Mouse (Mus musculus): ENCODE results near the gene Def6. TPM values are rescaled to one million over a fixed set of nuclear protein-coding genes. Genes with fewer than 3 reads are reported as not detected.

Def6 gene
- total RNA-seq, 1 experiment: 17.6 TPM

- peaks cover 3 to 45% of the 10 kb centered on the region in 2 experiments; a peak in 3 of 4 replicates for H3K4me1 ChIP-seq (ENCODE audit: control insufficient read depth in 2 of 2, insufficient read depth in 2 of 2, low read length in 2 of 2, poor library complexity in 1 of 2)
- no peak overlapping the region for H3K27ac ChIP-seq (ENCODE audit: insufficient read depth, low read depth, low read length, poor library complexity, severe bottlenecking)
- no peak overlapping the region for H3K4me3 ChIP-seq (ENCODE audit: insufficient read depth in 1 of 2, low read depth in 1 of 2, low read length in 2 of 2, poor library complexity in 1 of 2, severe bottlenecking in 1 of 2)
- TF ChIP-seq MAFK (IDR thresholded peaks at IDR 0.05; ENCODE audit: insufficient read depth, low read depth, low read length) (no peak), HCFC1 (IDR thresholded peaks at IDR 0.05; ENCODE audit: borderline replicate concordance, insufficient read depth, low read length) (no peak), CHD2 (IDR thresholded peaks at IDR 0.05; ENCODE audit: low read depth, low read length) (no peak), ZC3H11A (IDR thresholded peaks at IDR 0.05; ENCODE audit: borderline replicate concordance, low read depth, low read length) (no peak), ZNF384 (IDR thresholded peaks at IDR 0.05; ENCODE audit: low read depth, low read length) (no peak)
- no peak for DNase-seq (ENCODE audit: low read depth, low spot score)
- in situ Hi-C loops (cut with MboI; ENCODE audit: low sequenced_read_pairs in 2 of 2, unreplicated experiment in 2 of 2): no loop called here
- H3K9ac ChIP-seq (ENCODE audit: insufficient read depth, low read depth, low read length, poor library complexity, severe bottlenecking): no peak overlapping the region
- H3K9me3 ChIP-seq (ENCODE audit: control insufficient read depth, insufficient read depth, low read depth, low read length): no peaks in the 10 kb centered on the region
- H3K36me3 ChIP-seq (ENCODE audit: control insufficient read depth, insufficient read depth, low read length, poor library complexity, severe bottlenecking): no peaks in the 10 kb centered on the region
Measured at GRCm38 (mm10) chr17:28261795-28262194, 54.2 kb downstream of the Def6 start.

GRCm38 (mm10) chr17:28263181-28263894 is 55.8 kb downstream of the Def6 start:
- in situ Hi-C loops (cut with MboI; ENCODE audit: low sequenced_read_pairs in 2 of 2, unreplicated experiment in 2 of 2): no loop called here
- Histone ChIP-seq H3K4me3 (ENCODE audit: insufficient read depth in 1 of 2, low read depth in 1 of 2, low read length in 2 of 2, poor library complexity in 1 of 2, severe bottlenecking in 1 of 2) (no peak overlapping the region), H3K36me3 (ENCODE audit: control insufficient read depth, insufficient read depth, low read length, poor library complexity, severe bottlenecking) (no peaks in the 10 kb centered on the region), H3K27ac (ENCODE audit: insufficient read depth, low read depth, low read length, poor library complexity, severe bottlenecking) (no peak overlapping the region), H3K9ac (ENCODE audit: insufficient read depth, low read depth, low read length, poor library complexity, severe bottlenecking) (no peak overlapping the region), H3K4me1 (ENCODE audit: control insufficient read depth in 2 of 2, insufficient read depth in 2 of 2, low read length in 2 of 2, poor library complexity in 1 of 2) (peaks cover 2 to 37% of the 10 kb centered on the region in 2 experiments; a peak in 2 of 4 replicates), H3K9me3 (ENCODE audit: control insufficient read depth, insufficient read depth, low read depth, low read length) (no peaks in the 10 kb centered on the region)
- TF ChIP-seq MAFK (IDR thresholded peaks at IDR 0.05; ENCODE audit: insufficient read depth, low read depth, low read length) (no peak), HCFC1 (IDR thresholded peaks at IDR 0.05; ENCODE audit: borderline replicate concordance, insufficient read depth, low read length) (no peak), ZNF384 (IDR thresholded peaks at IDR 0.05; ENCODE audit: low read depth, low read length) (no peak), CHD2 (IDR thresholded peaks at IDR 0.05; ENCODE audit: low read depth, low read length) (no peak), ZC3H11A (IDR thresholded peaks at IDR 0.05; ENCODE audit: borderline replicate concordance, low read depth, low read length) (no peak)
- no peak for DNase-seq (ENCODE audit: low read depth, low spot score)

- H3K9me3 ChIP-seq (ENCODE audit: control insufficient read depth, insufficient read depth, low read depth, low read length): no peaks in the 10 kb centered on the region
- no peak overlapping the region for H3K4me3 ChIP-seq (ENCODE audit: insufficient read depth in 1 of 2, low read depth in 1 of 2, low read length in 2 of 2, poor library complexity in 1 of 2, severe bottlenecking in 1 of 2)
- H3K4me1 ChIP-seq (ENCODE audit: control insufficient read depth in 2 of 2, insufficient read depth in 2 of 2, low read length in 2 of 2, poor library complexity in 1 of 2): peaks cover 2 to 44% of the 10 kb centered on the region in 2 experiments; a peak in 2 of 4 replicates
- peak overlapping the region; percentile 35; the same call in 1 of the 2 replicates for H3K27ac ChIP-seq (ENCODE audit: insufficient read depth, low read depth, low read length, poor library complexity, severe bottlenecking)
- in situ Hi-C loops (cut with MboI; ENCODE audit: low sequenced_read_pairs in 2 of 2, unreplicated experiment in 2 of 2): no loop called here
- DNase-seq (ENCODE audit: low read depth, low spot score): no peak
- H3K9ac ChIP-seq (ENCODE audit: insufficient read depth, low read depth, low read length, poor library complexity, severe bottlenecking): no peak overlapping the region
- H3K36me3 ChIP-seq (ENCODE audit: control insufficient read depth, insufficient read depth, low read length, poor library complexity, severe bottlenecking): no peaks in the 10 kb centered on the region
- no peak for TF ChIP-seq ZC3H11A (IDR thresholded peaks at IDR 0.05; ENCODE audit: borderline replicate concordance, low read depth, low read length)
Measured at GRCm38 (mm10) chr17:28267251-28267650, 59.7 kb downstream of the Def6 start.

GRCm38 (mm10) chr17:28270165-28270564 is 62.6 kb downstream of the Def6 start:
- H3K36me3 ChIP-seq (ENCODE audit: control insufficient read depth, insufficient read depth, low read length, poor library complexity, severe bottlenecking): no peaks in the 10 kb centered on the region
- H3K9me3 ChIP-seq (ENCODE audit: control insufficient read depth, insufficient read depth, low read depth, low read length): no peaks in the 10 kb centered on the region
- H3K4me1 ChIP-seq (ENCODE audit: control insufficient read depth in 2 of 2, insufficient read depth in 2 of 2, low read length in 2 of 2, poor library complexity in 1 of 2): peaks cover 0 to 33% of the 10 kb centered on the region in 2 experiments; a peak in 2 of 4 replicates
- no peak for TF ChIP-seq HCFC1 (IDR thresholded peaks at IDR 0.05; ENCODE audit: borderline replicate concordance, insufficient read depth, low read length)
- no peak for TF ChIP-seq MAFK (IDR thresholded peaks at IDR 0.05; ENCODE audit: insufficient read depth, low read depth, low read length)
- TF ChIP-seq ZNF384 (IDR thresholded peaks at IDR 0.05; ENCODE audit: low read depth, low read length): no peak
- TF ChIP-seq ZC3H11A (IDR thresholded peaks at IDR 0.05; ENCODE audit: borderline replicate concordance, low read depth, low read length): no peak
- TF ChIP-seq CHD2 (IDR thresholded peaks at IDR 0.05; ENCODE audit: low read depth, low read length): no peak
- DNase-seq (ENCODE audit: low read depth, low spot score): no peak
- H3K4me3 ChIP-seq (ENCODE audit: insufficient read depth in 1 of 2, low read depth in 1 of 2, low read length in 2 of 2, poor library complexity in 1 of 2, severe bottlenecking in 1 of 2): no peak overlapping the region; a peak in 1 of 4 replicates
- no peak overlapping the region for H3K27ac ChIP-seq (ENCODE audit: insufficient read depth, low read depth, low read length, poor library complexity, severe bottlenecking)
- no peak overlapping the region; the same call in 1 of the 2 replicates for H3K9ac ChIP-seq (ENCODE audit: insufficient read depth, low read depth, low read length, poor library complexity, severe bottlenecking)
- in situ Hi-C loops (cut with MboI; ENCODE audit: low sequenced_read_pairs in 2 of 2, unreplicated experiment in 2 of 2): no loop called here

Data from ES-E14 (cell line).